Mouse (Mus musculus) monocyte, adult 5-6 weeks (primary cell): ENCODE results near the gene Gm45140. TPM values are rescaled to one million over a fixed set of nuclear protein-coding genes. Genes with fewer than 3 reads are reported as not detected.
"Not testable (repeated sequence)": the region's sequence is repeated elsewhere in the genome, so short reads cannot be mapped to it uniquely, and the experiment has no call there.

ENCODE experiments used
- ATAC-seq: fragments of 153-309, 156-312 bp; replicated peaks from 2 replicates; pipeline ENCODE4 v1.8.0; 2017; ENCODE audit warnings: mild to moderate bottlenecking; ENCODE audit not compliant: low TSS enrichment, insufficient number of reproducible peaks, severe bottlenecking, poor library complexity, low FRiP score
- total RNA-seq: library from RNA; stranded (forward); fragments of 200-1000, 200-491, 200-594 nt; gene quantifications from 3 replicates; pipeline ENCODE4 v1.2.3, GENCODE M21; 2017

Gm45140 gene
- total RNA-seq, 1 experiment from 2014 or later = 45.6 TPM

DNA sequence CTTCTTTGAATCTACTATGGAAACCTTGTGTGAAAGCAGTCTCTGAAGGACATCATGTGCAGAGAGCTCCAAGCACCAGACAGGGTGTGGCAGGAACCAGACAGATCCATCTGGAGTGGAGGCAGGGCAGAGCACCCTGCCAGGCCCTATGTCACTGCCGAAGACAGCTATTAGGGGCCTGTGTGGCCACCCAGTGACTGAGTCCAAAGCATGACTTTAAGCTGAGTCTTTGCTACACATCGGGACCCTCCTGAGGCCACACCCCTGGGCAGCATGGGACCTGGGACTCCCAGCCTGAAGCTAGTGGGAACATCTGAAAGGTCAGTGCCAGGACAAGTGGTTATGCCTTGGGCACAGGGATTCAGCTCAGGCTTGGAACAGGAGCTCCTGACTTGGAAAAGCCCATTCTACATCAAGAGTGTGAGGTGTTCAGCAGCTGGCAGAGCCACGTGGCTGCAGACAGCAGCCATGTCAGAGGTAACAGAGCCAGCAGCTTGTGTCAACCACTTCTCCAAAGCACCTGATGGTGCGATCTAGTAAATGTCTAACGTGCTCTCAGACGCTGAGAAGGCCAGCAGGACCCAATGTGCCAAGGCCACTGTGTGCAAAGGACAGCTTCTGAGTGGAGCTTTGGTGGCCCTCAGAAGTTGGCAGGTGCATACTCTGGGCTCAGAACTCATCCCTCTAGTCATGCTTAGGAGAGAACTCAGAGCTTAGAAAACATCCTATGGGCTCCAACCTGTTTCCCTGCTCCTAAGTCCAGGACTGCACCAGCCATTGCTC lies 48.3 kb downstream of the Gm45140 start:
- no peak for ATAC-seq

DNA sequence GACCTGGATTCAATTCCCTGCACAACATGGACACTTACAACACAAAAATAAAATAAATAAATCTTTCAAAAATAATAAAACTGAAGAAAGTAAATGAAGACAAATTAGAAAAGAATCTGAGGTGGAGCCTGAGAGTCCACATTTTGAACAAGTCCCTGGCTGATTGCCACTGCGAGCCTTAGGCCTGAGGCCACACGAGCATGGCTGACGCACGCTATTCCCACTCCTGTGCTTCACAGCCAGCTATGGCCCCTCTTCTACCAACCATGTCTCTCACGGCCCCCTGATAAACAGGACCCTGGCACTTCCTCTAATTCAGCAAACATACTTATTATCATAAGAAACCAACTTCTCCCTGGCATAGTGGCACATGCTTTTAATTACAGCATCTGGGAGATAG lies 49.0 kb downstream of the Gm45140 start:
- no peak for ATAC-seq

DNA sequence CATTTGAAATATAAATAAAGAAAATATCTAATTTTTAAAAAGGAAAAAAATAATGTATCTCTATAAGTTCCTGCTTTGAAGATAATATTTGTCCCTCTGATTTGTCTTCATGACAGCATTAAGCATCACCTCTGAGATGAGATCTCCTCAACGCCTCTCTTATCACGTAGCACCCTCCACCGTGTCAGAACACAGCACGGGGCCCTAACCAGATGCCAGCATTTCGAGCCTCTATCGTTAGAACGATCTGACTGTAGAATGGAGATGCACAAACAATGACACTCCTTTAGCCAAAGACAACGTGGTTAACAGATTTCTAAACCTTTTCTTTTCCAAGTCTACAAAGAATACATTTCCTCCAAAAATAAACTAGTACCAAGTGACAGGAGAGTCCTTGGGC lies 51.6 kb downstream of the Gm45140 start:
- ATAC-seq = no peak

DNA sequence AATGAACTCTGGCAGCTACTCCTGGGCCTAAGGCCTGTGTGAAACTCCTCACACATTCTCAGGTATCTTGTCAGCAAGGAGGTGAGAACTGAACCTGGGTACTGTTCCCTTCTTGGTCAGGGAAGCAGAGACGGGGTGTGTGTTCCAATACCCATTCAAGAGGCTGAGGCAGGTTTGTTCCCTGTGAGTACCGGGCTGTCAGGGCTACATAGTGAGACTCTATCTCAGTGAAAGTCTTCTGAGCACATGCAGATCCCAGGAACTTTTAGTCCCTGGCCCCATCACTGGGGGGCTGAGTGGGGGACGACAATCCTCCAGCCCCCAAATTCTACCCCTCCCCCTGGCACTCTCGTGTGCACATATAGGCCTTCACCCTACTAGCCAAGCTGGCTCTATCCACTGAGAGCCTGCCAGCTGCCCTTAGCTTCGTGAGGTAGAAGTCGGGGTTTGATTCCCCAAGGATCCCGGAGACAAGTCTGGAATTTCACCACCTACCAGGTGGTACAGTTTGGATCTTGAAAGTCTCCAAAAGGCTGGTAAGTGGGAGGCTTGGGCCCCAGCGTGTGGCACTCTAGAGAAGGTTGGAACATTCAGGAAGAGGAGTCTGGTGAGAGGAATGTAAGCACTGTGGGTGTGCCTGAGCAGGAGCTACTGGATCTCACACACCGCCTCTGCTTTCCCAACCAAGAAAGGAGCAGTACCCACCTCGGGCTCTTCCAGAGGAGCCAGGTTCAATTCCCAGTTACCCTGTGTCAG lies 54.9 kb downstream of the Gm45140 start:
- no peak for ATAC-seq

DNA sequence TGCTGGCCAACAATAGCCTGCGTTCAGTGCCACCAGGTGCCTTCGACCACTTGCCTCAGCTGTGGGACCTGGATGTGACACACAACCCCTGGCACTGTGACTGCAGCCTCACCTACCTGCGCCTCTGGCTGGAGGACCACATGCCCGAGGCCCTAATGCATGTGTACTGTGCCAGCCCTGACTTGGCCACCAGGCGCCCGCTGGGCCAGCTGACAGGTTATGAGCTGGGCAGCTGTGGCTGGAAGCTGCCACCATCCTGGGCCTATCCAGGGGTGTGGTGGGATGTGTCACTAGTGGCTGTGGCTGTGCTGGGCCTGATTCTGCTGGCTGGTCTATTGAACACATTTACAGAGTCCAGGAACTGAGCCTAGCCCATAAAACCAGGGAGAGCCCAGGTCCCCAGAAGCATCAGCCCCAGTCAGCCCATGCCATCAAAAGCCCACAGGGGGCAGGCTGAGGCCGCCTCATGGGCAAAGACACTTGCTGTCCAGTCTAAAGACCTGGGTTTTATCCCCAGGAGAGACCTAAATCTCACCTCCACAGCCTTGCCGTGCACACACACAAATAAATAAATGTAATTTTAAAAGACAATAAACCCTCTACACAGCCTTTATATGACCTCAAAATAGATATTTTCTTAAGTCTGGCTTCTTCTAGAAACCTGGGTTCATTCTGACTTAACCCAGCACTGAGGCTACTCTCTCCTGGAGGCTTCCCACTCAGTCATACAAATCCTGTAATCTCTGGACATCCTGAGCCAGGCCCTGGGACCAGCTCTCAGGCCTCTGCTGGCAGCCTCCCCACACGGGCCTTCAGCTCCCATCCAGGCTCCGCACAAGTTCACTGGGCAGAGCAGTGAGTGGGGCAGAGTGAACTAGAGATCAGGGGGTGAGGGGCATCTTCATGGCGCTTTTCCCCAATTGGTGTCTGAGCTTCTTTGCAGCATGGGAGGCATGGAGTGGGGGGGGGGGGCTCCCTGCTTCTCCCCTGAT lies 56.1 kb downstream of the Gm45140 start:
- 0 out of 2 replicates have a peak, but pooled peaks have one; percentile 33 for ATAC-seq

DNA sequence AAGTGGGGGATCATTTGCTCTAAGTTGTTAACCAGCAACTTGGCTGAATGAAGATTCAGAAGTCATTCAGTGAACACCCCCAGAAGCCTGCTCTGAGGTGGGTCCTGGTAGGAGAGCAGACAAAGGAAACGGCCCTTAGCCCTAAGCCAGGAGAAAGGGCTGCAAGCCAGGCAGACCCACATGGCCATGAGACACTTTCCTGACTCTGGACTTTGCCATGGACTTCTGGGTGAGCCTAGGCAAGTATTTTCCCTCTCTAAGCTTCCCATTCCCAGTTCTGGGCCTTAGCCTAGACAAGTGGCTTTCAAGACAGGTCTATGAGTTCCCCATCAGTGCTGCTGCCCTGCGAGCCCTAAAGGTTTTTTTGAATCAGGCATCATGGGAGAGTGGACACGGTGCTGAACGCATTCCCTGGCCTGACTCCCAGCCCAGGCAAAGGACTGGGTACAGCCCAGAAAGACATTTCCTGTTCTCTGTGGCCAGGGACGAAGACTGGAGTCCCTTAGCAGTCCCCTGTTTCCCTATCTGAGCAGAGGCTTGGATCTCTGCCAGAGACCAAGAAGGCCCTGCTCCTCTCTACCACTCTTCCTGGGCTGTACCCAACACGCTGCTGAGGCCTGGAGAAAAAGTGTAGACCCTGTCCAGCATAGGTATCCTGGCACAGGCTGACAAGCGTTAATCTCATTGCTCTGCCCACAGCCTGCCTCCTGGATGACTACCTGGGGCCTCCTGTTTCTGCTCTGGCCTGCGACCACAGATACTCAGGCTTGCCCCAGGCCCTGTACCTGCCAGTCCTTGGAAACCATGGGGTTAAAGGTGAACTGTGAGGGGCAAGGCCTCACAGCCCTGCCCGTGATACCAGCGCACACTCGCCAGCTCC lies 57.1 kb downstream of the Gm45140 start:
- 0 out of 2 replicates have a peak, but pooled peaks have one; percentile 25 for ATAC-seq

DNA sequence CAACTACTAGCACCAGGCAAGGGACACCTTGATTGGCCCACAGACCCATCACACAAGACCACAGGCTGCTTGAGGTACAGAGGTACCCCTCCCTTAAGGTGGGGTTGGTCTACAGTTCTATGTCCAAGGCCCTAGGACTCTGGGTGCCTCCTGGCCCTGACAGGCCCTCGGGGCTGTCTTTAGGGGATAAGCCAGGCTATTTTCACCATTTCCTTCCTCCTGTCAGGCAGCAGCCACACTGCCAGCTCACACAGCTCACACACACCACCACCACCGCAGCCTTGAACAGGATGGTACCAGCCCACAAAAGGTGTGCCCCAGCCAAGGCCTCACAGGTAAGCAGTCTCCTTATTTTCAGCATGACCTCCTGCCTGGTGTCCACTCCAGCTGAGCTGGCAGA lies 57.8 kb downstream of the Gm45140 start, which contains the start of gene Gp9:
Gp9 (plus strand) TSS at position 231 of the 400 bp plus-strand sequence.
- ATAC-seq = no peak

DNA sequence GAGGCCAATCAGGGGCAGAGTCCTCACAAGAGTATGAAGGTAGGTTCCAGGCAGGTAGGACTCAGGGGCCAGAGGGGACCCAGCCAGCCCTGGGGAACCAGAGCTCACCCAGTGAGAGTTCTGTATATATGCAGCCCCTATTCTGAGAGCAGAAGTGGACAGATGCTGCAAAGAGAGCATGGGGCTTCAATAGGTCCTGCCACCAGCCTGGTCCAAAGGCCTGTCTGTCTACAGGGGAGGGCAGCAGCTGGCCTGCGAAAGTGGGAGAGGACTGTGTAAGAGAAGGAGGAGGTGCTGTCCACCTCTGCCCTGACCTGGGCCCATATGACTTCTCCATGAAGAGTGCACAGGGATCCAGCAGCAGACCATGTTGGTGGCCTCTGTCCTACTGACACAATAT lies 58.9 kb downstream of the Gm45140 start:
- no peak for ATAC-seq

DNA sequence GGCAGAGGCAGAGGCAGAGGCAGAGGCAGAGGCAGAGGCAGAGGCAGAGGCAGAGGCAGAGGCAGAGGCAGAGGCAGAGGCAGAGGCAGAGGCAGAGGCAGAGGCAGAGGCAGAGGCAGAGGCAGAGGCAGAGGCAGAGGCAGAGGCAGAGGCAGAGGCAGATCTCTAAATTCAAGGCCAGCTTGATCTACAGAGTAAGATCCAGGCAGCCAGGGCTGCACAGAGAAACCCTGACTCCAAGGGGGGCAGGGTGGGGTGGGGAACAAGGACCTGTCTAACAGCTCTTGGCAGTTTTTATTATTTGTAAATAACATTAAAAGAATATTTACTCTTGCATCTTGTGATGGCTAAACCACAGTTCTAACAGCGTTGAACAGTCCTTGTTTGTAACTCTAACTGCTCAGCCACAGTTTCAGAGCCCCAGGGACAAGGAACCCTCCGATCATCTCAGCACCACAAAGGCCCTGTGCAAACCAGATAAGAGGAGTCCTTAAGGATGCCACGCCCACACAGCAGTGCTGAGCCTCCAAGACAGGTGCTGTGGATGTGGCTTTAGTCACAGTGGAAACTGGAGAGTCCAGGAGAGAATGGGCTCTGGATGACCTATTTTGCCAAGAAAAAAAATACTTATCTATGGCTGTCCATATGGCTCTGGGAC lies 59.9 kb downstream of the Gm45140 start:
- no peak for ATAC-seq

DNA sequence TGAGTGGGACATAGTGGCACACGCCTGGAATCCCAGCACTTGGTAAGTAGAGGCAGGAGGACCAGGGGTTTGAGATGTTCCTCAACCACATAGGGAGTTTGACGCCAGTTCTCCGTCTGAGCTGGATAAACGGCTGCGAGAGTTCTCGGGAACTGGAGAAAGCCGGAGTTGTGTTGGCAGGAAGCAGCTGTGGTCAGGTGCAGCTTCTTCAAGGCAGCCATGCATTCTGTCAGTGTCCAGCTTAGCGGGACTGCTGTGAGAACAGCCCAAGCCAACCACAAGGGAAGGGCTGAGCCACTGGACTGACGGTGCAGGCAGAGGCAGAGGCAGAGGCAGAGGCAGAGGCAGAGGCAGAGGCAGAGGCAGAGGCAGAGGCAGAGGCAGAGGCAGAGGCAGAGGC lies 60.7 kb downstream of the Gm45140 start:
- no peak for ATAC-seq

DNA sequence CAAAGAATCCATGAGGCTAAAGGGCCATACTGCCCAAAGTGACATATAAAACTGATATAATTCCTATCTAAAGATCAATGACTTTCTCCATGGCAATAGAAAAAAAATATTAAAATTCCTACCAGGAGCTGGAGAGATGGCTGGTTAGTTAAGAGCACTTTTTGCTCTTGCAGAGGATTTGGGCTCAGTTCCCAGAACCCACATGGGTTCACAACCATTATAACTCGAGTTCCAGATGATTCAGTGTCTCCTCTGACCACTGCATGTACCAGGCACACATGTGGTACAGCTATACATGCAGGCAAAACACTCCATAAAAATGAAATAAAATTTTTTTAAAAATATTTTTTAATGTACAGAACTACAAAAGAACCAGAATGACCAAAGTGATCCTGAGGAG lies 61.1 kb downstream of the Gm45140 start:
- no peak for ATAC-seq

DNA sequence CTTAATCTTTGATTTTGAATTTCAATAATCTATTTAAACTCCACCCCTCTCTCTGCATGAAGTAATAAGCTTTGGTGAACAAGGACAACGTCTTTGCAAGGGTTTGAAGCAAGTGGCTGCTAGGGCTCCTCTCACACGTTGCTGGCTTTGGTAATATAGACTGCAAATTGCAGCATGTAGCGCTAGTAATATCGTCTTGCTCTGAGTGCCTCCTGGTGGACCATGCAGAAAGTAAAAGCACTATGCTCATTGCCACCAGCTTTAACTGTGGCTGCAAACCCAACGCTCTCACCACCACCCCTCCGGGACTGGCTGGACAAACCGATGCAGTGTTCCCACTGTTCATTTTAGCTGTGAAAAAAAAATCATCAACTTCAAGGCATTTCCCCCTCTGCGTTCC lies 65.0 kb downstream of the Gm45140 start:
- ATAC-seq = no peak

DNA sequence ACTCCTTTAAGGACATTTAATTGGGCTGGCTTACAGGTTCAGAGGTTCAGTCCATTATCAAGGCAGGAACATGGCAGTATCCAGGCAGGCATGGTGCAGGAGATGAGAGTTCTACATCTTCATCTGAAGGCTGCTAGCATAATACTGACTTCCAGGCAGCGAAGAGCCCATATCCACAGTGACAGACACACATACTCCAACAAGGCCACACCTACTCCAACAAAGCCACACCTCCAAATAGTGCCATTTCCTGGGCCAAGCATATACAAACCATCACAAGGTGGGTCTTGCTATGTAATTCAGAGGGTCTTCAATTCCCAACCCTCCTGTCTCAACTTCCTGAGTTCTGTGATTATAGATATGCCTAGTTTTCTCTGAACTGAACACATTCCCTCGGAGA lies 71.3 kb downstream of the Gm45140 start:
- not testable (repeated sequence) for ATAC-seq

DNA sequence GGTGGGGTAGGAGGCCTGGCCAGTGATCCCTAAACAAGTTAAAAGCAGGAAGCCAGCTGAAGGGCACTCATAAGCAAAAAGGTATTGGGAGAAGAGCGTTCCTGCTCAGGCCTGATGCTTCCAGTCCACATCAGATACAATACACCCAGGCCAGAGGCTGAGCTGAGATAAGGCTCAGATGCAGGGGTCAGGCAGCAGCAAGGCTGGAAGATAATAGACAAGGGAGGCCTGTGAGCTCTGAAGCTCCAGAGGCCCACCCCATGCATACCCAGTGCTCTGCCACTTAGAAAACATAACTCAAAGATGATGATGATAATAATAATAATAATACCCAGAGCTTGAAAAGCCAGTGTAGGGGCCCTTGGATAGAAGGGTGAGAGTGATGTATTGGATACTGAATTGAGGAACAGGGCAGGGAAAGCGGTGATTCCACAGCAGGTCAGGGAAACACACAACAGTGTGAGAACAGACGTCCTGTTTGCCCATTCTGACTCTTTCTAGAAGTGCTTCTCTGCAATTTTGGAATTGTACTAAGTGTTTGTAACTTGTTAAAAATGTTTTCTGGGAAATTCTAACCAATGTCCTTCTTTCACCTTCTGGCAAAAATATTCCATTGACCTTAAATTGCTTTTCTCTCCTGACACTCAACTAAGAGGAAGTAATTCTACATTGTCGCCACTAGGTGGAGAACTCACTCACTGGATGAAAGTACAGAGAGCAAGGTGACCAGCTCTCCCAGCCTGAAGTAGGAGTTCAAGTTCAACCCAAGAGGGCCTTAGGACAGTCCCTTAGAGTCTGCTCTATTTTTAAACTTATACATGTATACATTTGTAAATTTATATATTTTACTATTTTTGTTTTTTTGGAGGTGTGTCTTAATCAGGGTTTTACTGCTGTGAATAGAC lies 72.0 kb downstream of the Gm45140 start:
- peak; percentile 76; the same call in 1 of the 2 replicates for ATAC-seq

DNA sequence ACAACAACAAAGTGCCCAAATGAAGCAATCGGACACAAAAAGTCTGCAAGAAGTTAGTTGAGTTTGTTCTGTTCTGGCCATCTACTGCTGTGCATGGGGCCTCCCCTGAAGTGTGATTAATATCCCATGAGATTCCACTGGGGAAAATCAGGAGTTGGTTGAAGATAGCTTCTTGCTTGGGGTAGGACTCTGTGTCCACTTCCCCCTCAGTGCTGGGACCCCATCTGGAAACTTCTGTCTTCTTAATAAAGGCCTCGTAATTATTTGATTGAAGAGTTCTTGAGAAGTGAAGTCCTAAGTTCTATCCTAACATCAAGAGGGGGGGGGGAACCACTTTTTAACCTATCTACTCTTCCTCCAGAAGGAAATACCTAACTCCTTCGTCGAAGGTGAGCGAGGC lies 73.4 kb downstream of the Gm45140 start:
- ATAC-seq = no peak

DNA sequence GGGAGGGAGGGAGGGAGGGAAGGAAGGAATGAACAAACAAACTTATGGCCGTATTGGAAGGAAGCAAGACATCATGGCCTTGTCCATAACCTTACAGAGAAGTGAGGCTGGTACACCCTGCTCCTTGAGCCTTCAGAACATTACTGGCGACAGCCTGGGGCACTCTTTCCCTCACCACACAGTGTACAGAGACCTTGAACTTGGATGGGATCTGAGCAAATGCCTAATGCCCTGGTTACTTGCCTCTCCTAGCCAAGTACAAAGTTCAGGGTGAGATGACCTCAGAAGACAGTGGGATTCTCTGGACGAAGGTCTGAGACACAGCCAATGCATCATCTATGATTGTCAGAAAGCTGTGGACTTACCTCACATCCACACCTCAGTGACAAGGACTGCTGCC lies 75.7 kb downstream of the Gm45140 start:
- ATAC-seq = no peak

DNA sequence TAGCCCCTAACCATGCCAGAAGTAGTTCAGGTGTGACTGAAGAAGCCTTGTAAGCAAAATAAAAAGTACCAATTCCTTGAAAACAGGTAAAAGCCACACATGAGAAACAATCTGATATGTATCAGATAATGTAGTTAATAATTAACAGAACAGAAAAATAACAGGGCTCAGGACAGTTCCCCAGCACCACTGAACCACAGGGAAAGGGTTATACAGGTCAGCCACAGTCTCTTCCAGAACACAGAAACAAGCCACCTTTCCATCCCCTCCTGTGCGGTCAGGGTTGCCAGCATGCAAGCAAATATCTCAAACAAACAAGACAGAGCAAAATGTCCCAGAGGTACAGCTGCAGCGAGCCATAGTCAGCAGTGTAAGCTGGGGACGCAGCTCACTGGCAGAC lies 76.2 kb downstream of the Gm45140 start:
- no peak for ATAC-seq
